Mouse (Mus musculus) G1E (cell line): ENCODE measurements around the gene Crocc. TPM values are rescaled to one million over a fixed set of nuclear protein-coding genes. Genes with fewer than 3 reads are reported as not detected.
A peak's percentile ranks its signal among the peaks of the same experiment; 100 is the strongest.

Experiments
- ATAC-seq: 2 replicates; pipeline ENCODE4 v1.8.0; 2016; ENCODE audit warnings: mild to moderate bottlenecking; ENCODE audit not compliant: insufficient number of reproducible peaks, poor library complexity, low FRiP score, severe bottlenecking; ENCODE audit errors: extremely low read depth
- DNase-seq: peaks from one replicate; pipeline ENCODE4 v3.0.0; 2012; ENCODE audit warnings: low spot score
- H3K27me3 ChIP-seq: 2 replicates; pipeline ENCODE4 v1.6.1; 2012; ENCODE audit warnings: mild to moderate bottlenecking, low read length, inconsistent platforms; ENCODE audit not compliant: insufficient read depth
- H3K36me3 ChIP-seq: replicated peaks from 2 replicates; pipeline ENCODE3; 2012; ENCODE audit warnings: mild to moderate bottlenecking, inconsistent platforms
- H3K4me1 ChIP-seq: 2 replicates; pipeline ENCODE4 v1.6.1; 2012; ENCODE audit warnings: low read depth, low read length, inconsistent platforms, mixed read lengths; ENCODE audit not compliant: insufficient read depth
- H3K4me3 ChIP-seq: 2 replicates; pipeline ENCODE4 v1.5.1; 2012; ENCODE audit warnings: low read depth, mild to moderate bottlenecking, inconsistent platforms, low read length, moderate library complexity, mixed read lengths
- H3K9me3 ChIP-seq: replicated peaks from 2 replicates; pipeline ENCODE4 v1.6.1; 2012; ENCODE audit warnings: inconsistent platforms
- CTCF ChIP-seq: IDR thresholded peaks from 2 replicates; pipeline ENCODE4 v1.5.1; 2012; ENCODE audit warnings: low read depth, low read length, inconsistent platforms, mixed read lengths
- GATA1 ChIP-seq: IDR thresholded peaks from 2 replicates; pipeline ENCODE4 v1.6.1; 2012; ENCODE audit warnings: borderline replicate concordance, low read length, inconsistent platforms, mixed read lengths
- GATA2 ChIP-seq: IDR thresholded peaks from 2 replicates; pipeline ENCODE4 v1.6.1; 2012; ENCODE audit warnings: low read depth, low read length, inconsistent platforms, borderline replicate concordance
- POLR2AphosphoS5 ChIP-seq: IDR thresholded peaks from 2 replicates; pipeline ENCODE4 v1.6.1; 2012; ENCODE audit warnings: low read depth, low read length, inconsistent platforms; ENCODE audit not compliant: insufficient replicate concordance
- TAL1 ChIP-seq: conservative IDR thresholded peaks from 2 replicates; pipeline ENCODE4 v1.6.1; 2012; ENCODE audit warnings: low read depth, low read length, inconsistent platforms, mixed read lengths
- polyA plus RNA-seq: library from polyadenylated mRNA; stranded (reverse); fragments of >175 nt; gene quantifications from 2 replicates; pipeline ENCODE4 v1.2.3, GENCODE M21; 2012
- total RNA-seq, 2 experiments: library from RNA; stranded (forward) in 1 of 2; stranded (reverse) in 1 of 2; fragments of 200-1000 nt in 1 of 2; fragments of >200 nt in 1 of 2; fragmentation: Nextera tagmentation in 1 of 2; gene quantifications; 2 replicates each; pipeline ENCODE4 v1.2.3; 2014 to 2017

The Crocc gene
- total and polyA plus RNA-seq, 3 experiments: 1.7 to 5.3 (median 3.4) TPM

- Histone ChIP-seq H3K36me3 (peaks cover 24% of the 10 kb centered on the region), H3K4me1 (peaks cover 62% of the 10 kb centered on the region), H3K9me3 (peaks cover 4% of the 10 kb centered on the region), H3K27me3 (peaks cover 4% of the 10 kb centered on the region; the same call in 1 of the 2 replicates), H3K4me3 (no peak overlapping the region)
- DNase-seq: no peak
- TF ChIP-seq POLR2AphosphoS5 (no peak), GATA2 (no peak), GATA1 (no peak), CTCF (no peak), TAL1 (no peak)
- no peak for ATAC-seq
These were observed 75.8 kb downstream of the Crocc start for GRCm38 (mm10) chr4:140984544-140984943.

- peaks cover 4% of the 10 kb centered on the region for H3K9me3 ChIP-seq
- H3K4me3 ChIP-seq: peak overlapping the region; percentile 60; the same call in 1 of the 2 replicates
- H3K4me1 ChIP-seq: peaks cover 51% of the 10 kb centered on the region
- DNase-seq (peak; percentile 87), ATAC-seq (peak; percentile 92)
- H3K36me3 ChIP-seq: peaks cover 23% of the 10 kb centered on the region
- H3K27me3 ChIP-seq: peaks cover 4% of the 10 kb centered on the region; the same call in 1 of the 2 replicates
- TF ChIP-seq GATA1: no peak
- peak; percentile 37; the same call in 1 of the 2 replicates for TF ChIP-seq TAL1
- no peak for TF ChIP-seq POLR2AphosphoS5
These were observed 76.9 kb downstream of the Crocc start for GRCm38 (mm10) chr4:140983442-140983841.

GRCm38 (mm10) chr4:140982808-140983207, 77.5 kb downstream of the Crocc start:
- DNase-seq (no peak), ATAC-seq (no peak)
- H3K4me3 ChIP-seq: peak overlapping the region; percentile 60; the same call in 1 of the 2 replicates
- TF ChIP-seq CTCF: no peak
- no peak for TF ChIP-seq GATA2
- TF ChIP-seq TAL1: no peak
- no peak for TF ChIP-seq GATA1
- no peak for TF ChIP-seq POLR2AphosphoS5
- H3K27me3 ChIP-seq: peaks cover 4% of the 10 kb centered on the region; the same call in 1 of the 2 replicates
- H3K9me3 ChIP-seq: peaks cover 4% of the 10 kb centered on the region
- H3K36me3 ChIP-seq: peaks cover 29% of the 10 kb centered on the region
- H3K4me1 ChIP-seq: peaks cover 54% of the 10 kb centered on the region

- Histone ChIP-seq H3K4me3 (no peak overlapping the region), H3K9me3 (peaks cover 4% of the 10 kb centered on the region), H3K4me1 (peaks cover 55% of the 10 kb centered on the region), H3K27me3 (peaks cover 4% of the 10 kb centered on the region; the same call in 1 of the 2 replicates), H3K36me3 (peaks cover 41% of the 10 kb centered on the region)
- no peak for TF ChIP-seq GATA1
- TF ChIP-seq POLR2AphosphoS5: no peak
- TF ChIP-seq CTCF: peak; percentile 23; the same call in 1 of the 2 replicates
- DNase-seq: no peak
- ATAC-seq: no peak
These were observed 78.7 kb downstream of the Crocc start for GRCm38 (mm10) chr4:140981605-140982004.

GRCm38 (mm10) chr4:140977886-140978692, 82.3 kb downstream of the Crocc start:
- ATAC-seq (peak; percentile 78), DNase-seq (peak; percentile 38)
- H3K4me3 ChIP-seq: peak overlapping the region; percentile 10; the same call in 1 of the 2 replicates
- TF ChIP-seq TAL1: no peak
- no peak for TF ChIP-seq GATA2
- no peak for TF ChIP-seq POLR2AphosphoS5
- TF ChIP-seq GATA1: no peak
- no peak for TF ChIP-seq CTCF
- H3K4me1 ChIP-seq: peaks cover 32% of the 10 kb centered on the region
- H3K9me3 ChIP-seq: peaks cover 4% of the 10 kb centered on the region
- peaks cover 76% of the 10 kb centered on the region for H3K36me3 ChIP-seq
- H3K27me3 ChIP-seq: no peaks in the 10 kb centered on the region

- no peak overlapping the region for H3K4me3 ChIP-seq
- peaks cover 84% of the 10 kb centered on the region for H3K36me3 ChIP-seq
- peaks cover 25% of the 10 kb centered on the region for H3K4me1 ChIP-seq
- no peak for ATAC-seq
- TF ChIP-seq TAL1 (no peak), GATA1 (no peak), POLR2AphosphoS5 (no peak), CTCF (no peak), GATA2 (no peak)
- no peaks in the 10 kb centered on the region for H3K27me3 ChIP-seq
- no peak for DNase-seq
- peaks cover 4% of the 10 kb centered on the region for H3K9me3 ChIP-seq
These were observed 83.1 kb downstream of the Crocc start for GRCm38 (mm10) chr4:140977278-140977677.
